Mouse (Mus musculus): Measurements from ENCODE around the gene Aplp2.

Aplp2 gene

GRCm38 (mm10) chr9:31226541-31226940 is 14.9 kb upstream of the Aplp2 start:
- in situ Hi-C loops (cut with MboI, MseI), result no loop called here

GRCm38 (mm10) chr9:31225808-31226207 is 14.2 kb upstream of the Aplp2 start:
- in situ Hi-C loops (cut with MboI, MseI), result no loop called here

GRCm38 (mm10) chr9:31223475-31223874 is 11.9 kb upstream of the Aplp2 start:
- in situ Hi-C loops (cut with MboI, MseI), result no loop called here

- in situ Hi-C loops (cut with MboI, MseI), result no loop called here
Observed at GRCm38 (mm10) chr9:31221170-31221569, 9.6 kb upstream of the Aplp2 start.

- in situ Hi-C loops (cut with MboI, MseI), result no loop called here
Observed at GRCm38 (mm10) chr9:31217631-31218380, 6.2 kb upstream of the Aplp2 start.

GRCm38 (mm10) chr9:31212500-31213008 is 939 bp upstream of the Aplp2 start:
- in situ Hi-C loops (cut with MboI, MseI), result no loop called here

GRCm38 (mm10) chr9:31210749-31211689 is 596 bp downstream of the Aplp2 start:
- in situ Hi-C loops (cut with MboI, MseI), result no loop called here

GRCm38 (mm10) chr9:31210163-31210562 is 1.5 kb downstream of the Aplp2 start:
- in situ Hi-C loops (cut with MboI, MseI), result no loop called here

GRCm38 (mm10) chr9:31209502-31209901 is 2.1 kb downstream of the Aplp2 start:
- in situ Hi-C loops (cut with MboI, MseI), result loop anchor here (5.0 kb wide), 2 partner anchors 33 to 68 kb away; no protein-coding TSS in a partner anchor

GRCm38 (mm10) chr9:31207732-31208131 is 3.9 kb downstream of the Aplp2 start:
- in situ Hi-C loops (cut with MboI, MseI), result loop anchor here (5.0 kb wide), 2 partner anchors 35 to 70 kb away; no protein-coding TSS in a partner anchor

GRCm38 (mm10) chr9:31204722-31205121 is 6.9 kb downstream of the Aplp2 start:
- in situ Hi-C loops (cut with MboI, MseI), result loop anchor here (5.0 kb wide), 2 partner anchors 38 to 73 kb away; no protein-coding TSS in a partner anchor

- in situ Hi-C loops (cut with MboI, MseI), result no loop called here
Observed at GRCm38 (mm10) chr9:31203571-31204210, 7.9 kb downstream of the Aplp2 start.

- in situ Hi-C loops (cut with MboI, MseI), result no loop called here
Observed at GRCm38 (mm10) chr9:31203068-31203467, 8.5 kb downstream of the Aplp2 start.

GRCm38 (mm10) chr9:31198614-31199013 is 13.0 kb downstream of the Aplp2 start:
- in situ Hi-C loops (cut with MboI, MseI), result no loop called here

GRCm38 (mm10) chr9:31197782-31198181 is 13.8 kb downstream of the Aplp2 start:
- in situ Hi-C loops (cut with MboI, MseI), result no loop called here

- in situ Hi-C loops (cut with MboI, MseI), result no loop called here
Observed at GRCm38 (mm10) chr9:31196742-31197141, 14.9 kb downstream of the Aplp2 start.

- in situ Hi-C loops (cut with MboI, MseI), result no loop called here
Observed at GRCm38 (mm10) chr9:31195573-31195972, 16.0 kb downstream of the Aplp2 start.

GRCm38 (mm10) chr9:31192378-31192777 is 19.2 kb downstream of the Aplp2 start:
- in situ Hi-C loops (cut with MboI, MseI), result no loop called here

GRCm38 (mm10) chr9:31191543-31191942 is 20.1 kb downstream of the Aplp2 start:
- in situ Hi-C loops (cut with MboI, MseI), result no loop called here

GRCm38 (mm10) chr9:31189194-31189593 is 22.4 kb downstream of the Aplp2 start:
- in situ Hi-C loops (cut with MboI, MseI), result no loop called here

GRCm38 (mm10) chr9:31184439-31184838 is 27.2 kb downstream of the Aplp2 start:
- in situ Hi-C loops (cut with MboI, MseI), result no loop called here

- in situ Hi-C loops (cut with MboI, MseI), result no loop called here
Observed at GRCm38 (mm10) chr9:31183061-31183460, 28.6 kb downstream of the Aplp2 start.

All from regulatory T cell (primary cell).